Mouse (Mus musculus) lung, postnatal 36 days (tissue): ENCODE data around the gene Slc9a9.

Source experiments
- DNase-seq: peaks from one replicate; pipeline ENCODE4 v3.0.0; 2022; ENCODE audit warnings: mixed read lengths

Gene Slc9a9

DNA sequence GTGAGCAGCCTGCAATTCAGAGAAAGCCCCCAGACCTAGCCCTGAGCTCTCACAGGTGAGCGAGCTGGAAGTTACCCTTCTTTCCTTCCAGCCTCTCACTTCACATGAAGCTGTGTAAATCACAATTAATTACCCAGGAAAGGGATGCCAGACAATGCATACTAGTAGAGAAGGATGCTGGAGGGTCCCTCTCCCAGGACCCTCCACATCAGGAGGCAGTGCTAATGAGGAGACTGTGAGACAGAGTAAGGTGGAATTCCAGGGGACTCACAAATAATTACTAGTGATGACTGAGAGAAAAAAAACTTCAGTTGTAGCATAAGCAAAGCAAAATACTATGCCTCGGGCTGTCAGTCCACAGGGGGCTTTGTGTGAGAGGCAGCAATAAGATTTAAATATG lies 492.0 kb downstream of the Slc9a9 start:
- no peak for DNase-seq

DNA sequence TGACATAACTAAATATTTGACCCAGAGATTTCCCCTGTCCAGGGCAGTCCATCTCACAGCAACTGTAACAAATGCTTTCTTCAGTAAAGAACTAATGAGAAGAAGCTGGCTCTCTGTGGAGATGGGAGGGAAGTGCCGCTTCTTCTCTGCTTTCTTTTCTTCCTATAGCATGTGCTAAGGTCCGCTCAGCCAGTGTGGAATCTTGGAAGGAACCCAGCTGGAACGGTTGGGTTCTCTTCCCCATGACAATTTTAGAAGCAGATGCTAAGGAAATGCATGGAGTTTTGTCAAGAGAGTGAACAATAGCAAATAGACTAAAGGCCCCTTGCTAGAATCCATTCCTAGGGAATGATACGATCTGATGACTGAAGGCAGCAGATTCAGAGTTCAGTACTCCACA lies 496.5 kb downstream of the Slc9a9 start:
- no peak for DNase-seq

- DNase-seq = no peak
These were observed 498.1 kb downstream of the Slc9a9 start for GRCm38 (mm10) chr9:95167806-95168205.

GRCm38 (mm10) chr9:95168487-95169008 lies 498.8 kb downstream of the Slc9a9 start:
- DNase-seq = peak; percentile 71

DNA sequence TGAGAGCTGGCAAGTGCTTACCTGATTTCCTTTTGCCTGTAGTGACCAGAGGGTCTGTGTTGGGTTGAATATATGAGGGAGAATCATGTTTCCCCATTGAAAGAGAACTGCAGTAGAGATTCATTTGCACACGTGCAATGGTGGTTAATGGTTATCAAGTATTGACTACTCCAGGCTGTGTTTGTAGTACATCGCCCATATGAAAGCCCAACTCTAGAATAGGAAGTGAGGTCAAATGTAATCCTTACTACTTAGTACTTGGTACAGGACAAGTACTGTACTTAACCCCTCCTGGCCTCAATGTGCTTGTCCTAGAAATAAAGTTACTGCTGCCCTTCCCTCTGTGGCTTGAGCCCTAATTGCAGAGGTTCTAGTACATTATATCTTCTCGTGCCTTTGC lies 508.5 kb downstream of the Slc9a9 start:
- no peak for DNase-seq

GRCm38 (mm10) chr9:95180005-95180404 lies 510.3 kb downstream of the Slc9a9 start:
- no peak for DNase-seq

- no peak for DNase-seq
These were observed 510.9 kb downstream of the Slc9a9 start for GRCm38 (mm10) chr9:95180569-95180968.

GRCm38 (mm10) chr9:95181241-95182043 lies 511.7 kb downstream of the Slc9a9 start:
- no peak for DNase-seq

DNA sequence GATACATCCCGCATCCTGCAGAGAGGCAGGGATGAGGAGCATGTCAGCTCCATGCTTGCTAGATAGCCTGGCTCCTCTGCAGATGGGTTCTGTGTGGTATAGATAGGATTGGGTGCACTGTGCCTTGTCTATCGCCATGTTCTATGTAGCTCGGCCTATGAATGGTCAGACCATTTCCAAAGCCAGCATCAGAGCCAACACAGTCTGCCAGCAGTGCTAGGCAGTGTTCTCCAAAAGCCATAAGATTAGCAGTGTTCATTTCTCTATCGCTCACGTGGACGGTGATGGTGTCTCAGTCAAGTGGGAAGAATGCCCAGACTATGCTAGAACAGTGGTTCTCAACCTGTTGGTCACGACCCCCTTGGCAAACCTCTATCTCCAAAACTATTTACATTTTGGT lies 512.6 kb downstream of the Slc9a9 start:
- DNase-seq = no peak

GRCm38 (mm10) chr9:95184453-95184852 lies 514.7 kb downstream of the Slc9a9 start:
- no peak for DNase-seq

GRCm38 (mm10) chr9:95185840-95186239 lies 516.1 kb downstream of the Slc9a9 start:
- no peak for DNase-seq

DNA sequence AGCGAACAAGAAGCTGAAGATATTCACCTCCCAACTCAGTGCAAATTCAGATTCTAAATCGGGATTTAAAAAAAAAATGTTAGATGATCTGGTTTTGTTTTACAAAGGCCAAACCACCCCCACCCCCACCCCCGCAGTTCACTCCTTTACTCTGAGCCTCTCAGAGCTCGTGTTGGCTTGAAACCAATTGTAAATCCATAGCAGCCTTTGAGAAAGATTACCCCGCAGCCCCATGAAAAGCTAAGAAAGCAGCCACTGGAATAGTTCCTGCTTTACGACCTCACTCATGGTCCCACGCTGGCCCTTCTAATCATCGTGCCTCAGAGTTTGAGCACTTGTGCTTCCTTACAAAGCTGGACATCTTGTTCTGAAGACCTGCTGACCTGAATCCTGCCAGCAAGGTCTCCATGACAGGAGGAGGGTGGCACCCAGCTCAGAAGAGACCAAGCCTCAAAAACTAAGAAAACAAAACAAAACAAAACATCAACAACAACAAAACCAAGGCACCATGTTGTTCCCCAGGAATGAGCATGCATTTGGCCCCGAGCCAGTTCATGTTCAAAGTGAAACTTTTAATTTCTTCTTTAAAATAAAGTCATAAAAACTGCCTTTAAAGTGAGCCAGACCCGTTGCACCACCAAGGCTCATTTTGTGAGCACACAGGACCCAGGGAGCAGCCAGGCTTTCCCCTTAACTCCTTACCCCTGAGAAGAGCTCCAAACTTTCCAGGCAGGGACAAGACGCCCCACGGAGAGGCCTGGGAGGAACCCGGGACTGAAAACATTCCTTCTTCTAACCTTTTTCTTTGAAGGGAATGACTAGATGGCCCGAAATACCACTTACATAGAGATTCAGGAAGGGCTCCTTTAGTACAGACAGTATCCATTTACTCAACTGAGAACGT lies 516.9 kb downstream of the Slc9a9 start:
- no peak for DNase-seq

DNA sequence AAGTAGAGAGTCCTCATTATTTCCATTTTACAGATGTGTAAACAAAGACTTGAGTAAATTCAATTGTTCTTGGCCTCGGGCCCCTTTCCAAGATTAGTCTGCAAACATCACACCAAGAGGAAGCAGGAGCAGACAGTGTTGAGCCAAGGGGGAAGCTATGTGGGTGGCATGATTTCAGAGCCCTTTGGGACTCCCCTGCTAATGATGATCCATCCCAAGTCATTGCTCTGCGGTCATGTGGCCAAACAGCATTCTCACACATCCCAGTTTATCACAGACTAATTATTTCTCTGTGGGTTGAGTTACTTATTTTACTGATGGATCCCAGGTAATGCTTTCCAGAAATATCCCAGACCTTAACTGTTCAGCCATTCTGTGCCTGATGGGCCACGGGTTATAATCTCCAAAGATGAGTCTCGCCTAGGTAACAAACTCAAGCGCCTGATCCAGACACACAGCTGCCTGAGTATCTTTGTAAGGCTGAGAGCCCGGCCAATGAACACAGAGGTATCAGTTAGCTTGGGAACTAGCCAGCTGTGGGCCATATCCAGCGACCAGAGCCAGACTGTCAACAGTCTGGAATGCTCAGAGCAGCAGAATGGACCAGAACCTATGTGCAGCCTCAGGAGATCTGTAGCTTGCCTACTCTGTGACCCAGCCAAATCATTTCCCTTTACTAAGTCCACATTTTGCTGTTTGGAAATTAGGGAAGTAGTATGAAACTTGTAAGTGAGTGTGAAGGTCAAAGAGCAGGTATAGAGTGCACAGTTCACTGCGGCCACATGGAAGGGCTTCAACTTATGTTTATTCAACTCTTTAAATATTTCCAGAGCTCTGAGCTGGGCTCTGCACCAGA lies 518.9 kb downstream of the Slc9a9 start:
- DNase-seq = peak; percentile 65

DNA sequence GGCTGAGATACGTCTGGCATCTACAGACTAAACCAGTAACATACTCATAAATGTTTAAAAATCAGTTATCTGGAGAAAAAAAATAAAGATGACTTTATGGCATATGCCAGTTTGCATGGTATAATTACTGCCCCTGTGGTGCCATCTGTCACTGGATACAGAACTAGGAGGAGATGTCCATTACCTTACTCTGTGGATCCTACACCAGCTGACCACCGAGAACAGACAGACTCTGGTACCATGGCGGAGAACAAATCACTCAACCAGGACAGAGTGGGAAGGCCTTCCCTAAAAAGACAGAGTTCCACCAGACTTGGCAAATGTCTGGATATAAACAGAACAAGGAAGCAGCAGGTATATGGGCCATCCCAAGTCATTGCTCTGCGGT lies 519.5 kb downstream of the Slc9a9 start:
- no peak for DNase-seq

- DNase-seq = no peak
These were observed 521.7 kb downstream of the Slc9a9 start for GRCm38 (mm10) chr9:95191442-95191841.

GRCm38 (mm10) chr9:95192901-95193532 lies 523.3 kb downstream of the Slc9a9 start:
- no peak for DNase-seq

DNA sequence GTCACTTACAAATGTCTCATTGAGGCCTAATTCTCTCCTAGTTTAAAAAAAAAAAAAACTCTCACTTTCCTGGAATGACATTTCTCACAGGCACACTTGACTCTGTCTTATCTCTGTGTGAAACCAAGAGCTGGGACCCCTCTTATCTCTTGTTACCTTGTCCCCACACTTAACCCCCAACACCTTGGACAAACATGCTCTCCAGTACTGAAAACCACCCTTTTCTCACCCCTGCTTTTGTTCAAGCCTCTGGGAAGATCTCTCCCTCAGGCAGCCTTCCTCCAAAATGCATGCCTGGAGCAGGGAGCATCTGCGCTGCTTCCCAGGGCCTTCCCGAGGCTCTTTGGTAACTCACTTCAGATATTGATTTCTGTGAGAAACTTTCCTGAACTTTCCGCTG lies 524.0 kb downstream of the Slc9a9 start:
- DNase-seq = no peak

DNA sequence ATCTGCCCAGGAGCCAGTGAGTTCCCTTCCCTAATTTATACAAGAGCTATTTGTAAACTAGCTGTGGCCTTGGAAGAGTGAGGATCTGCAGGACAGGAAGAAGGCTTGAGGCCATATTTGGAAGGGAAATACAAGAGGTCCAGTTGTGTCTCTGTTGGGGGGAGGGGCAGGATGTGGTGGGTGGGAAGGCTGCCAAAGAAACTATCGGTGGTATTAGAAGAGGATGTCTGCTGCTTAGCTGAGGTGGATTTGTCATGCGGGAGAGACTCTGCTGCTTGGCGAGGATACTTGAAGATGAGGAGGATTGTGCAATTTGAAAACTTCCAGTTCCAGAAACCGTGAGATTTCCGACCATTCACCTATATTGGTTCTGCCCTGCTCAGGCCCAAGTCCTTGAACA lies 524.4 kb downstream of the Slc9a9 start:
- DNase-seq = peak; percentile 82

DNA sequence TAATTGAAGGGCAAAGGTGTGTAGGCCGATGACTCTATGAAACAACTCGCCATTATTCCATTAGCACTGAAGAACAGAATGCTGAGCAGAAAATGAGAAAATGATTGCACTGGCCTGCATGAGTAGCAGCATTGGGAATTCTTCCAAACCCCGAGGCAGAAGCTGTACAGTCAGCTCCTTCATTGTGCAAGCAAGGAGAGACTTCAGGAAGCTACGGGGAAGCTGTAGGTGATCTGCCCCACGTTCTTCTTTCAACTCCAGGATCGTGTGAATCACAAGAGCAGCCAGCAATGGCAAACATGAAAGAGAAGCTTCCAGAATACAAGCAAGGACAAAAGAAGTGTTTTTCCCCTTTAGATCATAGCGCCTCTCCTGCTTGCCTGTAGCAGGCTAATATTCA lies 538.0 kb downstream of the Slc9a9 start:
- DNase-seq = no peak

- no peak for DNase-seq
These were observed 539.0 kb downstream of the Slc9a9 start for GRCm38 (mm10) chr9:95208681-95209080.

- DNase-seq = peak; percentile 82
These were observed 550.3 kb downstream of the Slc9a9 start for GRCm38 (mm10) chr9:95220009-95220408.

DNA sequence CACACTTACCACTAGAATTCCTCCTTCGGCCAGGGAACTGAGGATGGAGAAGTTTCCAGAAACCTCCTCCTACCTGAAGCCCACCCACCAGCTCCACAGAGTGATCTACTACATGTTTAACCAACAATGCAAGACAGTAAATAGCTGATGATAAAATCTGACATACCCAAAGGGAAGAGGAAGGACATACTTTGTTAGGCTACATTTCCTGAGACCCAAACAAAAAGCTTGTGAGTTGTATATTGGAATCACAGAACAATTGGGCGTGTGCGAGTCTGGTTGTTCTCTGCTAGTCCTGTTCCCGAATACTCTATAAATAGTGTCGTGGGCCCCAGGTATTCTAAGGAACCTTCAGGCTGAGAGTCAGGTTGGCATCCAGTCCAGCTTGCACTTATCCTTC lies 551.6 kb downstream of the Slc9a9 start:
- peak; percentile 56 for DNase-seq
